Mouse (Mus musculus): Measurements from ENCODE around the gene Gm49601. TPM values are rescaled to one million over a fixed set of nuclear protein-coding genes. Genes with fewer than 3 reads are reported as not detected.

Gene Gm49601
- polyA plus RNA-seq, 2 experiments: 2.7 to 42.9 TPM

DNA sequence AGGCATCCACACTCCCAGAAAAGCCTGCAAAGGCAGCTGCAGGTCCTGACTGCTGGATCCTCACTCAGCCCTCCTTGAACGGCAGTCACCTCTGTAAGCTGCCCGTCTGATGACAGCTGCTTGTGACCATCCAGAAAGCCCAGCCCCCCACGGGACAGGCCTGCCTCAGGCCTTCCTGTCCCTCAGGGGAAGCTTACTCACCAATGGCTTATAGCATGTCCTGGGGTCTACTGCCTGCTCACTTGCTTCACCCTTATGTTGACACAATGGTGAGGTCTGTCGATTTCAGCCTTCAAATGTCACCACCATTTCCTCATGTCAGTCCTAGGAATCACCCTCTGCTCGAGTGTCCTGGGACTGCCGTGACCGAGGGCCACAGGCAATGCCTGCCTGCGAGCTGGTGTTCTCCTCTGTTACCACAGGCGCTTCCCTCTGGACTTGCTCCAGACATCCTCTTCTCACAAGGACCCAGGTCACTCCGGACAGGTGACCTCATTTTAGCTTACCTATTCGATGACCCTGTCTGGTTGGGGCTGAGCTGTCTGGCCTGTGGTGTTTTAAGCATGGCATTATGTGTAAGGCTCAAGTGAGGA lies 17.3 kb upstream of the Gm49601 start:
- peaks cover 5% of the 10 kb centered on the region for H3K4me1 ChIP-seq (ENCODE audit: control insufficient read depth, insufficient read depth, low read length)
- 72% methylated on average over 11 of the region's 11 CpGs for WGBS
- no peak for TF ChIP-seq POLR2A (IDR thresholded peaks at IDR 0.05; ENCODE audit: borderline replicate concordance, extremely low read depth, insufficient read depth, insufficient read length)

DNA sequence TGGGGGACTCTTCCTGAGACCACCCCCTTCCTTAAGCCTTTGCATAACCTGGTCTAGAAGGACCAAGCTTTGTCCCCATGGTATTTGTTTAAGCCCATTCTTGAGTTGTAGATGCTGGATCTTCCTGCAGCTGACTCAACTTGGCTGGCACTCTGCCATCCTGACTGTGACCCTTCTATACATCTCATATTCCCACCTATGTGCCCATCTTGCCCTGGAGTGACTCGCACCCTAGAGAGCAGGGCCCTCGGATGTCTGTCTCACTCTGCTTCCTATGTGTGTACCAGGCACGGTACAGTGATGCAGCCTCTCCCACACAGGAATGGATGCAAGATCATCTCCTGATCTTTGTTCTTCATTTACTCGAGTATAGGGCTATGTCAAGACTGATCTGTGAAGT lies 16.7 kb upstream of the Gm49601 start:
- Histone ChIP-seq H3K9ac (ENCODE audit: low read depth, low read length, severe bottlenecking) (no peak overlapping the region), H3K36me3 (ENCODE audit: control insufficient read depth, insufficient read depth, low read length) (no peaks in the 10 kb centered on the region), H3K27me3 (ENCODE audit: control insufficient read depth, insufficient read depth, low read length) (no peaks in the 10 kb centered on the region), H3K27ac (replicated peaks; ENCODE audit: low read depth, low read length) (0 out of 2 replicates have a peak overlapping the region, but pooled peaks have one; percentile 10), H3K9me3 (ENCODE audit: control insufficient read depth, low read length) (no peaks in the 10 kb centered on the region), H3K4me3 (replicated peaks; ENCODE audit: low read length) (no peak overlapping the region), H3K4me1 (ENCODE audit: control insufficient read depth, insufficient read depth, low read length) (peaks cover 5% of the 10 kb centered on the region), H3K4me2 (replicated peaks; ENCODE audit: low read depth, low read length, severe bottlenecking) (no peak overlapping the region)
- DNase-seq (ENCODE audit: low spot score): no peak
- no peak for ATAC-seq (ENCODE audit: low FRiP score, low read depth)
- 81% methylated on average over 4 of the region's 4 CpGs for whole genome bisulfite sequencing
- TF ChIP-seq POLR2A (IDR thresholded peaks at IDR 0.05; ENCODE audit: borderline replicate concordance, extremely low read depth, insufficient read depth, insufficient read length): no peak

More for the DNA sequence above, 17.3 kb upstream of the Gm49601 start:
- Histone ChIP-seq H3K4me2 (replicated peaks; ENCODE audit: low read depth, low read length, severe bottlenecking) (no peak overlapping the region), H3K27me3 (ENCODE audit: control insufficient read depth, insufficient read depth, low read length) (no peaks in the 10 kb centered on the region), H3K27ac (replicated peaks; ENCODE audit: low read depth, low read length) (no peak overlapping the region), H3K9ac (ENCODE audit: low read depth, low read length, severe bottlenecking) (no peak overlapping the region), H3K9me3 (ENCODE audit: control insufficient read depth, low read length) (no peaks in the 10 kb centered on the region), H3K4me3 (replicated peaks; ENCODE audit: low read length) (no peak overlapping the region), H3K36me3 (ENCODE audit: control insufficient read depth, insufficient read depth, low read length) (no peaks in the 10 kb centered on the region)
- ATAC-seq (ENCODE audit: low FRiP score, low read depth): no peak
- no peak for DNase-seq (ENCODE audit: low spot score)

DNA sequence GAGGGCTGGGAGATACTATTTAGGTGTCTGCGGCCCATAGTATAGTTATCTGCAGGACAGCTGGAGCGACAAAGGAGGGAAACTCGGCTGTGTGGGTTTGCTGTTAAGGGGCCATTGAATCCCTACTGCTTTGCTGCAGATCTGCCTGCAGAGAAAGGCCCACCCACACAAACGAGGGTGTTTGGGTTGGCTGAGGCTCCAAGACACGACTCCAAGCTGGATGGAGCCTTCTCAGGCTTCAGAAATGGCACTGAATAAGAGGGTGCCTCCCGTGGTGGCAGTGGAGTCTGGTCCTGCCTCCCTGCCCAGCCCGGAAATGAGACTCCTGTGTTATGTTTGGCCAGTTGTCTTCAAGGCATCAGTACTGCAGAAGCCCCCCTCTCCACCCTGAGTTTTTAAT lies 16.1 kb upstream of the Gm49601 start:
- WGBS: 48% methylated on average over 7 of the region's 7 CpGs

DNA sequence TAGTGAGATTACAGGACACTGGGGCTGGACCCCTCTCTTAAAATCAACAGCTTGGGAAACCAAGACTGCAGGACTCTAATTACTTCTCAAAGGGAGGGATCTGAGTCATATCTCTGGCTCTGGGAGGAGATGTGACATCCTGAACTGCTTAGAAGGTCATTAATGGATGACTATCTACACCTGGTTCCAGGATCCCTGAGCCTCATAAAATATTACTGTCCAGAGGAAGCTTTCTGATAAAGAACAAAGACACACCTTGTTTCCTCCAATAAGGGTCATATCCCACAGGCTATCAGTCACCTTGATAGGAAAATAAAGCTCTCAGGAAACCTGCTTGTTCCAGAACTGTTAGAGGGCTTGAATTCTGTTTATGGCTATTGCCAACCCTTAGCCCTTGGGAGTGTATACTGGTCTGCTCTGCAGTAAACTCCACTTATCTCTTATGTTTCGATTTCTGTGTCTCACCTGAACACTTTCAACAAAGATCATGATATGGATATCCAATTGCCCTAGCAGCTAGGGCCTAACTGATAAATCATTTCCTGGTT lies 13.2 kb upstream of the Gm49601 start:
- Histone ChIP-seq H3K27me3 (ENCODE audit: control insufficient read depth, insufficient read depth, low read length) (no peaks in the 10 kb centered on the region), H3K4me3 (replicated peaks; ENCODE audit: low read length) (no peak overlapping the region), H3K4me1 (ENCODE audit: control insufficient read depth, insufficient read depth, low read length) (no peaks in the 10 kb centered on the region; the same call in none of the 2 replicates), H3K27ac (replicated peaks; ENCODE audit: low read depth, low read length) (no peak overlapping the region), H3K36me3 (ENCODE audit: control insufficient read depth, insufficient read depth, low read length) (no peaks in the 10 kb centered on the region), H3K4me2 (replicated peaks; ENCODE audit: low read depth, low read length, severe bottlenecking) (no peak overlapping the region), H3K9ac (ENCODE audit: low read depth, low read length, severe bottlenecking) (no peak overlapping the region), H3K9me3 (ENCODE audit: control insufficient read depth, low read length) (no peaks in the 10 kb centered on the region)
- ATAC-seq (ENCODE audit: low FRiP score, low read depth) (no peak), DNase-seq (ENCODE audit: low spot score) (no peak)
- TF ChIP-seq POLR2A (IDR thresholded peaks at IDR 0.05; ENCODE audit: borderline replicate concordance, extremely low read depth, insufficient read depth, insufficient read length): no peak
- 83% methylated on average over 1 of the region's 1 CpGs for WGBS

More for the DNA sequence above, 16.1 kb upstream of the Gm49601 start:
- DNase-seq (ENCODE audit: low spot score) (no peak), ATAC-seq (ENCODE audit: low FRiP score, low read depth) (no peak)
- no peaks in the 10 kb centered on the region for H3K9me3 ChIP-seq (ENCODE audit: control insufficient read depth, low read length)
- H3K27ac ChIP-seq (replicated peaks; ENCODE audit: low read depth, low read length): no peak overlapping the region
- H3K36me3 ChIP-seq (ENCODE audit: control insufficient read depth, insufficient read depth, low read length): no peaks in the 10 kb centered on the region
- TF ChIP-seq POLR2A (IDR thresholded peaks at IDR 0.05; ENCODE audit: borderline replicate concordance, extremely low read depth, insufficient read depth, insufficient read length): no peak
- H3K27me3 ChIP-seq (ENCODE audit: control insufficient read depth, insufficient read depth, low read length): no peaks in the 10 kb centered on the region
- H3K4me3 ChIP-seq (replicated peaks; ENCODE audit: low read length): no peak overlapping the region
- peaks cover 5% of the 10 kb centered on the region for H3K4me1 ChIP-seq (ENCODE audit: control insufficient read depth, insufficient read depth, low read length)
- no peak overlapping the region for H3K4me2 ChIP-seq (replicated peaks; ENCODE audit: low read depth, low read length, severe bottlenecking)
- H3K9ac ChIP-seq (ENCODE audit: low read depth, low read length, severe bottlenecking): no peak overlapping the region

DNA sequence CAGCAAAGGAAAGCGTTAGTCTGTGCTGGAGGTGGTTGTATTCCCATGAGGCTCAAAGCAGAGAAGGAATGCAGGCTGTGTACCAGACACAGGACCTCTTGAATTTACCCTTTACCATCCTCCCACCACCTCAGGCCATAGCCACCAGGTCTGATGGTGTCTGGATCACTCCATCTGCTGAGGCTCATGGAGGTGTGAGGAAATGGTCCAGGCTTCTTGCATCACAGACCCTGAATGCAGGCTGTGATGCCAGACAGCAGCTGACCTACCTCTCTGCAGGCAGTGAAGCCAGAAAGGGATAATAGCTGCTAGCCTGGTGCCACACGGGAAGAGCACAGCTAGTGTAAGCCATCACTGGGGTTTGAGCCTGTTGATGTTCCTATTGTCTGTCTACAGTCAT lies 12.2 kb upstream of the Gm49601 start:
- Histone ChIP-seq H3K4me3 (replicated peaks; ENCODE audit: low read length) (no peak overlapping the region), H3K4me2 (replicated peaks; ENCODE audit: low read depth, low read length, severe bottlenecking) (no peak overlapping the region), H3K27ac (replicated peaks; ENCODE audit: low read depth, low read length) (no peak overlapping the region), H3K36me3 (ENCODE audit: control insufficient read depth, insufficient read depth, low read length) (no peaks in the 10 kb centered on the region), H3K27me3 (ENCODE audit: control insufficient read depth, insufficient read depth, low read length) (no peaks in the 10 kb centered on the region), H3K9ac (ENCODE audit: low read depth, low read length, severe bottlenecking) (0 out of 2 replicates have a peak overlapping the region, but pooled peaks have one; percentile 21), H3K9me3 (ENCODE audit: control insufficient read depth, low read length) (no peaks in the 10 kb centered on the region), H3K4me1 (ENCODE audit: control insufficient read depth, insufficient read depth, low read length) (no peaks in the 10 kb centered on the region; the same call in 1 of the 2 replicates)
- 50% methylated on average over 2 of the region's 2 CpGs for WGBS
- TF ChIP-seq POLR2A (IDR thresholded peaks at IDR 0.05; ENCODE audit: borderline replicate concordance, extremely low read depth, insufficient read depth, insufficient read length): no peak
- no peak for DNase-seq (ENCODE audit: low spot score)
- no peak for ATAC-seq (ENCODE audit: low FRiP score, low read depth)
